Mouse (Mus musculus) neural tube, embryonic 14.5 days (tissue): ENCODE data around the gene Fgfr2. TPM values are rescaled to one million over a fixed set of nuclear protein-coding genes. Genes with fewer than 3 reads are reported as not detected.

Source experiments
- ATAC-seq: fragments of 200-750 bp; cut with Nextera tagmentation; 2 replicates; pipeline ENCODE4 v1.8.0; 2017; ENCODE audit warnings: low read depth, mild to moderate bottlenecking, moderate TSS enrichment, moderate library complexity
- H3K27ac ChIP-seq: fragments of 300-500 bp; sonication (generic); 2 replicates; pipeline ENCODE4 v1.5.1; 2014; ENCODE audit warnings: low read depth, mild to moderate bottlenecking, control low read depth, low read length, moderate library complexity, mixed read lengths
- H3K27me3 ChIP-seq: fragments of 300-500 bp; sonication (generic); 2 replicates; pipeline ENCODE4 v1.6.1; 2014; ENCODE audit warnings: low read length; ENCODE audit not compliant: control insufficient read depth, insufficient read depth
- H3K36me3 ChIP-seq: fragments of 300-500 bp; sonication (generic); 2 replicates; pipeline ENCODE4 v1.6.1; 2014; ENCODE audit warnings: low read length, mixed read lengths; ENCODE audit not compliant: control insufficient read depth, insufficient read depth
- H3K4me1 ChIP-seq: fragments of 300-500 bp; sonication (generic); 2 replicates; pipeline ENCODE4 v1.6.1; 2014; ENCODE audit warnings: low read length; ENCODE audit not compliant: control insufficient read depth, insufficient read depth
- H3K4me2 ChIP-seq: fragments of 300-500 bp; sonication (generic); 2 replicates; pipeline ENCODE4 v1.6.1; 2014; ENCODE audit warnings: mild to moderate bottlenecking, low read depth, low read length, control low read depth
- H3K4me3 ChIP-seq: fragments of 300-500 bp; sonication (generic); 2 replicates; pipeline ENCODE4 v1.5.1; 2014; ENCODE audit warnings: low read depth, low read length, control low read depth, mixed read lengths
- H3K9ac ChIP-seq: fragments of 300-500 bp; sonication (generic); replicated peaks from 2 replicates; pipeline ENCODE4 v1.6.1; 2014; ENCODE audit warnings: low read depth, mild to moderate bottlenecking, control low read depth, low read length, mixed read lengths
- H3K9me3 ChIP-seq: fragments of 300-500 bp; sonication (generic); 2 replicates; pipeline ENCODE4 v1.6.1; 2016; ENCODE audit warnings: low read length; ENCODE audit not compliant: control insufficient read depth
- WGBS: fragments of 180-500 bp; shearing (Covaris S2); extraction: QIAGEN DNeasy Blood & Tissue Kit; methylation state at CpG from one replicate; pipeline ENCODE4 v1.1.7; 2014; 5-methylcytosine and 5-hydroxymethylcytosine counted together
- polyA plus RNA-seq: library from polyadenylated mRNA; unstranded; fragments of >200 nt; fragmentation: Nextera tagmentation; extraction: Ambion mirVana; gene quantifications from 2 replicates; pipeline ENCODE4 v1.2.1, GENCODE M21; 2014

Fgfr2 gene
- polyA plus RNA-seq, 1 experiment from 2014 or later: 28.1 TPM

DNA sequence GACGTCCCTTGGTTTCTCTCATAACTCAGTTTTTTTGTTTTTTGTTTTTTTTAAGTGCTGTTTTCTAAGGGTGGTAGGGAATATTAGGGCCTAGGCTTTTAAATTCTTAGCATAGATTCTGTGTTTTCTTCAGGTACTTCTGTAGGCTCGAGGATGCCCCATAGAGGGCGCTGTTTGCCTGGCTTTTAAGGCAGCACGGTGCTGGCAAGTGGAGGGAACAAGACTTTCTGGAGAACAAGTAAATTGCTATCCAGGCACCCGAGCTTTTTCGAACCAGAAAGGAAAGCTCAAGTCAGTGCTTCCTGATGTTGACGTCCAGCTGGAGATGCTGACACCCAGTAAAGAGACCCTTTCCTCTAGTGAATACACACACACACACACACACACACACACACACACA, 1583.2 kb downstream of the Fgfr2 start:
- no peak overlapping the region for H3K4me2 ChIP-seq

DNA sequence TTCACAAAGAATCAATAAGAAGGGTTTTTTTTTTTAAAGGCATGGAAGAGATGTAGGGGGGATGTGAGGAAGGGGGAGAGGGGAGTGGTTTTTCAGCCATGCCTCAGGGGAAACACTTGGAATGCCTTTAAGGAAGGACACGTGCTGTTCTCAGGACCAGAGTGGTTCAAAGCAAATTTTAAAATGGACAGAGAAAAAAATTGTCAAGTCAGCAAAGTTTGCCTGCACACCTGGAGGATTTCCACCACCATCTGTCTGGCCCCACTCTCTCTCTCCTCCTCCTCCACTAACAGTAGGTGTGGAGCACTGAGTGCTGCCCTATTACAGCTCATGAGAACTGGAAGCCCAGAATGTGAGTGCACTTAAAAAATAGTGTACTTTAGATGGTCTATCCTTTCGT, 1619.4 kb downstream of the Fgfr2 start:
- Histone ChIP-seq H3K4me3 (no peak overlapping the region), H3K9me3 (no peaks in the 10 kb centered on the region), H3K27ac (no peak overlapping the region), H3K36me3 (no peaks in the 10 kb centered on the region), H3K4me1 (no peaks in the 10 kb centered on the region), H3K4me2 (no peak overlapping the region), H3K27me3 (no peaks in the 10 kb centered on the region), H3K9ac (no peak overlapping the region)
- WGBS: 71% methylated on average over 2 of the region's 2 CpGs
- ATAC-seq: no peak

More for the DNA sequence above, 1583.2 kb downstream of the Fgfr2 start:
- H3K36me3 ChIP-seq: no peaks in the 10 kb centered on the region
- peaks cover 51% of the 10 kb centered on the region for H3K27me3 ChIP-seq
- H3K27ac ChIP-seq: no peak overlapping the region
- H3K4me1 ChIP-seq: peaks cover 16% of the 10 kb centered on the region
- H3K4me3 ChIP-seq: no peak overlapping the region
- ATAC-seq: peak; percentile 54; the same call in 1 of the 2 replicates
- H3K9me3 ChIP-seq: no peaks in the 10 kb centered on the region
- WGBS: 0% methylated on average over 7 of the region's 7 CpGs
- no peak overlapping the region for H3K9ac ChIP-seq

DNA sequence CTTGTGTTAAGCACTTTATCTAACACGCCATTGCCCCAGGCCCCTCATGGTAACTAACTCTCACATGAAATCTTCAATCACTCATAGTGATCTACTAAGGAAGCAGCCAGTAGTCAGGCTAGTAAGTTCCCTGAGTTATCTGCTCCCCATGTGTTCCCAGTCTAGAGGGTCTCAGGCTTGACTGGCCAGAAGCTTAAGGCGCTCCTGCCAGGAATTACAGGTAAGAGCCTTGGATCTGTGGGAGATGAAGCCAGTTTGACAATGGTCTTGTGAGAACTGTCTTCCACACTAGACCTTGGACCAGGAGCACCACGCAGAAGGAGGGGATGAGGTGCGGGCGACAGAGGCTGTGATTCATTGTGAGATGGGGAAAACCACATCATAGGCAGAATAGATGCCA, 1644.7 kb downstream of the Fgfr2 start:
- no peaks in the 10 kb centered on the region for H3K9me3 ChIP-seq
- no peak for ATAC-seq
- no peak overlapping the region for H3K27ac ChIP-seq
- 96% methylated on average over 5 of the region's 5 CpGs for WGBS
- no peaks in the 10 kb centered on the region for H3K27me3 ChIP-seq
- H3K4me1 ChIP-seq: no peaks in the 10 kb centered on the region
- no peak overlapping the region for H3K9ac ChIP-seq
- no peaks in the 10 kb centered on the region for H3K36me3 ChIP-seq
- H3K4me3 ChIP-seq: no peak overlapping the region
- H3K4me2 ChIP-seq: no peak overlapping the region

DNA sequence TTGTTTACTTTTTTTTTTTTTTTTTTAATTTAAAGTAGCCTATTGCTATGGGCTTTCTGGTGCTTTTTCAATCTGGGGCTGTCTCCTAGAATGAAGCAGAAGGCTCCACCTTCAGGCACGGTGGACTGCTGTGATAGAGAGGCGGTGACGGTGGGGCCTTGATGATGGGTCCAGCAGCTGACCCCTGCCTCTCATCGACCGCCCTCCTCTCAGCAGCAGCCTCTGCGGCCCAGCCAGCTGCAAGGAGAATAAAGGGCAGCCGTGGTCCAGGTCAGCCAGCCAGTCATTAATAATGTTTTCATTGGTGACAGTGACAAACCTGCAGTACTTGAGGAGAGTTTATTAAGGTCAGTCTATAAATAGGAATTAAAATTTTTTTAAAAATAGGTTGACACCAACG, 1646.0 kb downstream of the Fgfr2 start:
- Histone ChIP-seq H3K4me2 (no peak overlapping the region), H3K4me1 (no peaks in the 10 kb centered on the region), H3K9ac (no peak overlapping the region), H3K27ac (no peak overlapping the region), H3K9me3 (no peaks in the 10 kb centered on the region), H3K4me3 (no peak overlapping the region), H3K27me3 (no peaks in the 10 kb centered on the region), H3K36me3 (no peaks in the 10 kb centered on the region)
- ATAC-seq: no peak
- WGBS: 7% methylated on average over 8 of the region's 8 CpGs

DNA sequence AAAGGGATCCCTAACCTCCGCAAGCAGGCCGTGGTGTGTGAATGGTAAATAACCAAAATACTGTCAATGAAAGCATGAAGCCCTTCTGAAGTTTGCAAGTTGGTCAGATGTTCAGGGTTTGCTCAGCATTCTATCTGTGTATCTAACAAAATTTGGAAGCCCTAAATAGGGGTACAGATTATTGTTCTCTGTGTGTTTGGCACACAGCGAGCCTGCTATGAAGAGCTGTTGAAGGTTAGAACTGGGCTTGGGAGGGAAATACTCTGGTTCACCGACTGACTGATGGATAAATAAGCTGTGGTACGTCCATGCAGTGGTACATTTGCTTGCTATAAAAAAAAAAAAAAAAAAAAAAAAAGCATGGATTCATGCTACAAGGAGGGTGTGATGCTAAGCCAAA, 1651.6 kb downstream of the Fgfr2 start:
- Histone ChIP-seq H3K36me3 (no peaks in the 10 kb centered on the region), H3K9ac (no peak overlapping the region), H3K4me1 (no peaks in the 10 kb centered on the region), H3K9me3 (no peaks in the 10 kb centered on the region), H3K27me3 (no peaks in the 10 kb centered on the region), H3K4me3 (no peak overlapping the region), H3K27ac (no peak overlapping the region), H3K4me2 (no peak overlapping the region)
- no peak for ATAC-seq
- 93% methylated on average over 5 of the region's 5 CpGs for WGBS

DNA sequence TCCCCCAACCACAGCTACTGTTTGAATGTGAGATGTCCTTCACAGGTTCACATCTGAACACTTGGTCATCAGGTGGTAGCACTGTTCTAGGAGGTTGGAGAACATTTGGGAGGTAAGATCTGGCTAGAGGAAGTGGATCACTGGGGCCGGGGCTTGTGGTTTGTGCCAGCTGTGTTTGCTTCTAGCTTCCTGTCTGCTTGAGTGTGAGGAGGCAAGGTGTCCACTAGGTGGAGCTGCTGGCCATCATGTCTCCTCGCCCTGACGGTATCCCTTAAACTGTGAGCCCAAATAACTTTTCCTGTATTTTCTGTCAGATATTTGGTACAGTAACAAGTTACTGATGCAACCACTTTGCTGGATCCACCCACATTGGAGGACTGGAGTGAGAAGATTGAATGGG, 1653.6 kb downstream of the Fgfr2 start:
- Histone ChIP-seq H3K4me1 (no peaks in the 10 kb centered on the region), H3K9ac (no peak overlapping the region), H3K4me2 (no peak overlapping the region), H3K4me3 (no peak overlapping the region), H3K27ac (no peak overlapping the region), H3K27me3 (no peaks in the 10 kb centered on the region), H3K36me3 (no peaks in the 10 kb centered on the region), H3K9me3 (no peaks in the 10 kb centered on the region)
- 78% methylated on average over 3 of the region's 3 CpGs for WGBS
- ATAC-seq: no peak

DNA sequence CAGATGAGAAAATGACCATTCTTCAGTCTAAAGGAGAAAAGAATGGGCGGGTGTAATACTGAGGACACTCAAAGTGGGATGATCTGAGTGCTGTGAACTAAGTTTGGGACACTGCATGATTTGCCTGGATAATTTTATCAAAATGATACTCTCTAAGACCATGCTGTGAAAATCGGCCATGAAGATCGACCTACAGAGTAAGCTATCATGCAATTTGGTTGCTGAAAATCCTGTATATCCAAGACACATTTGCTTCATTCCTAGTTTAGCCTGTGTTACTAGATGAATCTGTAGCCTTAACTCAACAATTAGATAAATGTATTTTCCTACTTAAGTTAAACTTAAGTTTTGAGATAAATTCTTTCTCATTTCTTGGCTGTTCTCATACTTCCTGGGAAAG, 1655.8 kb downstream of the Fgfr2 start:
- Histone ChIP-seq H3K27ac (no peak overlapping the region), H3K4me1 (no peaks in the 10 kb centered on the region), H3K36me3 (no peaks in the 10 kb centered on the region), H3K9ac (no peak overlapping the region), H3K9me3 (no peaks in the 10 kb centered on the region), H3K4me2 (no peak overlapping the region), H3K4me3 (no peak overlapping the region), H3K27me3 (no peaks in the 10 kb centered on the region)
- 93% methylated on average over 3 of the region's 3 CpGs for WGBS
- ATAC-seq: no peak

DNA sequence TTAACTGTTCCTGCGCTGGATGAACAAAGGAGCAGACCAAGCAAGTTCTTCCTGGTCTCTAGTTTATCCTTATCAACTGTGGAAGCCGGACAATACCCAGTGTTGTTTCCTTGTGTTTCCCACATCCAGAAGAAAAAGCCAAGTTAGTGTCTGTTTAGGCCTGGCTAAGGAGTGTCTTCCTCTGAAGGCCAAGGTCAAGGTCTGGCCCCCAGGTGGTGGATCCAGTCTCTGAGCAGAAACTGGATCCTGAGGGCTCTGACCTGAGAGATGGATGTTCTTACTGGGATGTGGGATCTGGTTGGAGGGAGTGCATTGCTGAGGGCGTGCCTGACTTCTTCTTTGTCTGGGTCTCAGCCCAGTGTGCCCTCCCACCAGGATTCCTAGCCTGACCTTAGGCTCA, 1657.4 kb downstream of the Fgfr2 start:
- H3K27me3 ChIP-seq: no peaks in the 10 kb centered on the region
- H3K36me3 ChIP-seq: no peaks in the 10 kb centered on the region
- no peak overlapping the region for H3K4me3 ChIP-seq
- no peak for ATAC-seq
- H3K9me3 ChIP-seq: no peaks in the 10 kb centered on the region
- WGBS: 27% methylated on average over 3 of the region's 3 CpGs
- H3K9ac ChIP-seq: no peak overlapping the region
- no peaks in the 10 kb centered on the region for H3K4me1 ChIP-seq
- no peak overlapping the region for H3K4me2 ChIP-seq
- H3K27ac ChIP-seq: no peak overlapping the region

DNA sequence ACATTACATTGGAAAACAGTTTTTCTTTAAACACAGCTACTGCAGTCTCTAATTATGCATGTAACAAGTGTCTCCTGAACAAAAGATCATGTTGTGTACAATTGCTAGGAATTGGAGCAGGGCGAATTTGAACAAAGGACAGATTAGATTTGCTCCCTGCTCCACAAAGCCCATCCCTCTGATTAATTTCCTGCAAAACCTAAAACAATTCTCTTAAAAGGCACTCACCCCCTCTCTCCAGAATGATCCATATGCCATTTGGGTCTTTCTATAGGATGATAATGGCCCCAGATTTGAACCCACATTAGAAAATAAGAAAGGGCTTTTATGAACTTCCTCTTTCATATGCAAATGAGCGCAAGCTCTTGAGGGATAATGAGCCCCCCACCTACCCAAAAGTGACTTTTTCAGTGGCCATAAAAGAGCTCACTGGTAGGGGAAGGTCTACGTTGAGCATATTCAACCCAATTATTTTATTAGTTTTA, 1658.0 kb downstream of the Fgfr2 start:
- WGBS: 13% methylated on average over 3 of the region's 3 CpGs
- Histone ChIP-seq H3K9me3 (no peaks in the 10 kb centered on the region), H3K4me1 (no peaks in the 10 kb centered on the region), H3K9ac (no peak overlapping the region), H3K4me3 (no peak overlapping the region), H3K36me3 (no peaks in the 10 kb centered on the region), H3K27me3 (no peaks in the 10 kb centered on the region), H3K27ac (no peak overlapping the region), H3K4me2 (no peak overlapping the region)
- ATAC-seq: no peak

DNA sequence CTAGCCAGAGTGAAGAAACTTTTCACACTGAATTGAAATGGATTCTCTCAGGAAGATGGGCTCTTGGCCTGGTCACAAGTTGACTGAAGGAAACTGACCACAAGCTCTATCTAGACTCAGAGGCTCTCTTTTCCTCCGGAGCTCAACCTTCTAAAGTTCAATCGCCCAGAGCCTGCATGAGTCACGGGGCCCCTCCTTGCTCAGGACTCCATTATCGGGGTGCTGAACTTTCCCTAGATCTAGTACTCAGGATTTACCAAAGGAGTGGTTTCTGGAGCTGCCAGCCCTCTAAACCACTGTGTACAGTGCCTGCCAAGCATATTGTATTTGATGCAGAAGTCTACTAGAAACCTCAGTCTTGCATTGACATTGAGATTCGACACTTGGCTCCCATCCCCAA, 1666.4 kb downstream of the Fgfr2 start:
- no peaks in the 10 kb centered on the region for H3K27me3 ChIP-seq
- no peak overlapping the region for H3K27ac ChIP-seq
- no peak overlapping the region for H3K9ac ChIP-seq
- no peaks in the 10 kb centered on the region for H3K9me3 ChIP-seq
- no peak overlapping the region for H3K4me3 ChIP-seq
- no peak for ATAC-seq
- H3K4me2 ChIP-seq: no peak overlapping the region
- 90% methylated on average over 5 of the region's 5 CpGs for WGBS
- no peaks in the 10 kb centered on the region for H3K4me1 ChIP-seq
- H3K36me3 ChIP-seq: no peaks in the 10 kb centered on the region
